Mouse (Mus musculus): Measurements from ENCODE around the gene Arel1. TPM values are rescaled to one million over a fixed set of nuclear protein-coding genes. Genes with fewer than 3 reads are reported as not detected.

The Arel1 gene
- polyA plus RNA-seq, 1 experiment from 2014 or later: 14.2 TPM

DNA sequence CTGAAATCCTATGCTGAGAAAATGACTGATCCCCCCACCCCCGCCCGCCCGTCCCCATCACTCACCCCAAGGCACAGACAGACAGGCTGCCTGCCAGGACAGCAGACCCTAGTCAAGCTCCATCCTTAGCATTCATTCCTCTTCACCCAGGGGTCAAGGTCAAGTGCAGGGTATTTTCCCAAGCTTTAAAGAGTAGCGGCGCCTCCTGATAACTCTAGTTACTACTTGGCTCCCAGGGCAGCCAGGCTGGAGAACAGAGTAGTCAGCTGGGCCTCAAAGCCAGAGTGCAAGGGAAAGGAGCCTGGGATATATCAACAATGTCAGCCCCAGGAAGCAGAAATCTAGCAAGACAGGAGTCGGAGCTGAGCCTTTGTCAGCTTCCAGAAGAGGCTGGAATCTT, 74.5 kb downstream of the Arel1 start:
- Histone ChIP-seq H3K27ac (ENCODE audit: low read length) (peak overlapping the region; percentile 37; the same call in 1 of the 2 replicates), H3K4me1 (replicated peaks; ENCODE audit: control insufficient read depth, insufficient read depth, low read length) (peaks cover 6% of the 10 kb centered on the region; the same call in 1 of the 2 replicates), H3K9ac (ENCODE audit: low read length) (no peak overlapping the region), H3K27me3 (ENCODE audit: control insufficient read depth, insufficient read depth, low read depth, low read length) (no peaks in the 10 kb centered on the region), H3K36me3 (ENCODE audit: control insufficient read depth, insufficient read depth, low read length) (no peaks in the 10 kb centered on the region), H3K4me3 (ENCODE audit: low read length) (no peak overlapping the region), H3K4me2 (ENCODE audit: low read depth, low read length) (no peak overlapping the region), H3K9me3 (ENCODE audit: control insufficient read depth, low read length) (no peaks in the 10 kb centered on the region)
- ATAC-seq (ENCODE audit: low read depth): peak; percentile 73
- WGBS: 43% methylated on average over 6 of the region's 6 CpGs

DNA sequence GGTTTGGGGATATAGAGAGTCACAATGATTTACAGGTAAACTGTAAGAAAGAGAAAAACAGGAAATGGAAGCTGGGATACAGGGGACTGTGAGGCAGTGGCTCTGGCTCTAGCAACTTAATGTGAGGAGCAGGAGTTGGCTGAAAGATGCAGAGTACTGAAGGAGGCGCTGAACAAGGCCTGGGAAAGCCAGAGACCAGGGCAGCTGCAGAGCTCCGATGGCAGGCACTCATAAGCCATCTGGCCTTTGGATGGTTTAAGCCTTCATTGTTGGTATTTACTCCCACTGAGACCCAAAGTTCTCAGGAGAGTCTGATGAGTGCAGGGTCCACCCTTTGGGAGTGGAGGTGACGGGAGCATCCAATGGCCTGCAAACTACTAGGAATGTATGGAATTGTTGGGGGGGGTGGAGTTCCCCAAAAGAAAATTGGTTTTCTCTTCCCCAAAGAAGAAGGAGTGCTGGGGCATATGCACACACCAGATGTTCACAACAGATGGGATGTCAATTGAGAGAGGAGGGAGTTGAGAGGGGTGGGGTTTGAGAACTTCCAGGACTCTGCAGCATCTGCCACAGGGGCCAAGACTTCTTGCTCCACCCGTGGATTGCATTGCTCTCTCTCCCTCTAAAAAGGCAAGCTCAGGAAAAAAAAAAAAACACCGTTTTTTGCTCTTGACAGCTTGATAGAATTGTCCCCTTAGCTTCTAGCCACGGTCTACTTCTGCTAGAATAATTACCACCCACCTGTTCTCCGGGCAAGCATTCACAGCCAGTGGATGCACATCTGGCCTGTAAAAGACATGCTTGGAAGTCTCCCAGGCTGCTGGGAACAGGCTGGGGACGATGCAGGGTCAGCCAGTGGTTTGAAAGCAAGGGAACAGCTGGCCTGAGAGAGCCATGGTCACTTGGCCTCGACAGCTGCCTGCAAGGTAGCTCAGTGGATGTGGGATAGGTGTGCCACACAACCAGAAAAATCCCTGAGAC, 76.8 kb downstream of the Arel1 start:
- Histone ChIP-seq H3K4me2 (ENCODE audit: low read depth, low read length) (no peak overlapping the region), H3K4me1 (replicated peaks; ENCODE audit: control insufficient read depth, insufficient read depth, low read length) (peaks cover 6% of the 10 kb centered on the region; the same call in 1 of the 2 replicates), H3K9me3 (ENCODE audit: control insufficient read depth, low read length) (no peaks in the 10 kb centered on the region), H3K36me3 (ENCODE audit: control insufficient read depth, insufficient read depth, low read length) (no peaks in the 10 kb centered on the region), H3K4me3 (ENCODE audit: low read length) (no peak overlapping the region), H3K27ac (ENCODE audit: low read length) (no peak overlapping the region), H3K27me3 (ENCODE audit: control insufficient read depth, insufficient read depth, low read depth, low read length) (no peaks in the 10 kb centered on the region), H3K9ac (ENCODE audit: low read length) (no peak overlapping the region)
- WGBS: 55% methylated on average over 9 of the region's 9 CpGs
- ATAC-seq (ENCODE audit: low read depth): no peak

DNA sequence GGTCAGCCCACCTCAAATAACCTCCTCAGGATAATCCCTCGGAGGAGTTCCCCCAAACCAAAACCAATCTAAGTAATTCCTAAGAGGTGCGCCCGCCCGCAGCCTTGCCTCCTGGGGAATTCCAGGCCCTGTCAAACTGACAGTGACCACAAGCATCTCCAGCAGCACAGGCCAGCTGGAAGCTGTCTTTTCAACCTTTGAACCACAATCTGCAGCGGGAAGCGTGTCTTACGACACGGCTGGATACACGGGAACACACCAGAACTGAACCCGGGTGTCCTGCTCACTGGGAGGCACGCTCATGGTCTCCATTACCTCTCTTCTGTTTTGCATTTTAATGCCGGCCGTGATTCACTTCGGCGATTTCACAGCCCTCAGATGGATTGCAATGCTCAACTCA, 80.4 kb downstream of the Arel1 start:
- Histone ChIP-seq H3K4me1 (replicated peaks; ENCODE audit: control insufficient read depth, insufficient read depth, low read length) (no peaks in the 10 kb centered on the region; the same call in 1 of the 2 replicates), H3K4me2 (ENCODE audit: low read depth, low read length) (no peak overlapping the region), H3K9ac (ENCODE audit: low read length) (no peak overlapping the region), H3K27me3 (ENCODE audit: control insufficient read depth, insufficient read depth, low read depth, low read length) (no peaks in the 10 kb centered on the region), H3K4me3 (ENCODE audit: low read length) (no peak overlapping the region), H3K9me3 (ENCODE audit: control insufficient read depth, low read length) (no peaks in the 10 kb centered on the region), H3K27ac (ENCODE audit: low read length) (no peak overlapping the region), H3K36me3 (ENCODE audit: control insufficient read depth, insufficient read depth, low read length) (no peaks in the 10 kb centered on the region)
- no peak for ATAC-seq (ENCODE audit: low read depth)
- 61% methylated on average over 15 of the region's 15 CpGs for WGBS

DNA sequence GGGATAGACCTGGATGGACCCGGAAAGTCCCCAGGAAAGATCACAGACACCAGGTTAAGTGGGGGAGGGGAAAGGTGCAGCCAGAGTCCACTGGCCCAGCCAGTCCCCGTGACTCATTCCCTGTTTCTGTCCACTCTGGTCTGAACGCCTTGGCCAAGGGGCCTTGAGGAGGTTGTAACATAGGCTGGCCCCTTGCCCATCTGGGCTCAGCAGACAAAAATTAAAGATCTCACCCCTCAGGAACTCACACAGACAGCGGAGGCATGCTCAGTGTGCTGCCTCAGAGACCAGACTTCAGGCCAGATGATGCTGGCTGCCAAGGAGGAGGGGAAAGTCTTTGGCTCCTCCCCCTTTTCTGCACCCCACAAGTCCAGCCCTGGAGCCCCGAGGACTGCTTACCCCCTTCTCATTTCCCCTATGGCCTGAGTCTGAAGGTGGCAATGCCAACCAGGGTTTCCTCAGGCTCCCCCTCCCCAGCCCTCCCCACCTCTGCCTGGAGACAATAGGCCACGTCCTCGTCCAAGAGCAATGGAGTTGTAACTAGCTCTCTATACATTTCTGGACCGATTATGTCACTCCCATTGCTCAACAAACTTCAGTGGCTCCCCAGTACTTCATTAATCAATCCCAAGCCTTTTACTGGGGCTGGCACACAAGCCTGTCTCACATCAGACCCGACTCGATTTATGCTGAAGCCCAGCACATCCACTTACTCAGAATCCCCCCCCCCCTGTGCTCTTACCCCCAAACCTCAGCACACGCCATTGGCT, 85.4 kb downstream of the Arel1 start:
- no peaks in the 10 kb centered on the region for H3K27me3 ChIP-seq (ENCODE audit: control insufficient read depth, insufficient read depth, low read depth, low read length)
- peak; percentile 93 for ATAC-seq (ENCODE audit: low read depth)
- peaks cover 7% of the 10 kb centered on the region for H3K4me1 ChIP-seq (replicated peaks; ENCODE audit: control insufficient read depth, insufficient read depth, low read length)
- H3K27ac ChIP-seq (ENCODE audit: low read length): peak overlapping the region; percentile 73
- H3K4me2 ChIP-seq (ENCODE audit: low read depth, low read length): no peak overlapping the region
- H3K36me3 ChIP-seq (ENCODE audit: control insufficient read depth, insufficient read depth, low read length): no peaks in the 10 kb centered on the region
- no peaks in the 10 kb centered on the region for H3K9me3 ChIP-seq (ENCODE audit: control insufficient read depth, low read length)
- H3K4me3 ChIP-seq (ENCODE audit: low read length): no peak overlapping the region
- no peak overlapping the region for H3K9ac ChIP-seq (ENCODE audit: low read length)
- WGBS: 40% methylated on average over 11 of the region's 11 CpGs

DNA sequence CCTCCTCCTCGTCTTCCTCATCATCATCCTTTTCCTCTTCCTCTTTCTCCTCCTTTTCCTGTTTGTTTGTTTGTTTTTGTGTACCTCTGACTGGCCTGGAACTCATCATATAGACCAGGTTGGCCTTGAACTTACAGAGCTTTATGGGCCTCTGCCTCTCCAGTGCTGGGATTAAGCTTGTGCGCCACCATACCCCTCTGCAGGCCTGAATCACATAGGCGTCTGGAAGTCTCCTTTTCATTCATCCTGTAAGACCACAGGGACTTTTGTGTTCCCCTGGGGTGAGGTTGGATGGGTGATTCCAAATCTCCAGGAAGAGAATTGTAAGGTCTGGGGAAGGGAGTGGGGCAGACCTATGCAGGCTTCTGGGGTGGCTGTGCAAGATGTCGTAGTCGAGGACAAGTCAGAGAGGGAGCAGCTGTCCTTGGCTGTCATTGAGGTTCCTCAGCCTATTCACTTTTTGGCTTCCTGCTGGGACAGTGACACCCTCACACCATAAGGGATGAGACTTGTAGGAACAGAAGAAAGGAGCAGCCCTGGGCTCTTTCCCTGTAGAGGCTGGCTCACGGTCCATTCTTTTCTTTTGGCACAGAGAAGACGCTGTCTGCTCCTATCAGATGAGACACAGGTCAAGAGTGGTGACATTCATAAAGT, 86.2 kb downstream of the Arel1 start:
- no peaks in the 10 kb centered on the region for H3K27me3 ChIP-seq (ENCODE audit: control insufficient read depth, insufficient read depth, low read depth, low read length)
- H3K36me3 ChIP-seq (ENCODE audit: control insufficient read depth, insufficient read depth, low read length): no peaks in the 10 kb centered on the region
- H3K4me2 ChIP-seq (ENCODE audit: low read depth, low read length): no peak overlapping the region
- no peaks in the 10 kb centered on the region for H3K9me3 ChIP-seq (ENCODE audit: control insufficient read depth, low read length)
- peak overlapping the region; percentile 73 for H3K27ac ChIP-seq (ENCODE audit: low read length)
- H3K4me3 ChIP-seq (ENCODE audit: low read length): no peak overlapping the region
- H3K9ac ChIP-seq (ENCODE audit: low read length): no peak overlapping the region
- peaks cover 13% of the 10 kb centered on the region for H3K4me1 ChIP-seq (replicated peaks; ENCODE audit: control insufficient read depth, insufficient read depth, low read length)
- ATAC-seq (ENCODE audit: low read depth): peak; percentile 55
- 67% methylated on average over 7 of the region's 7 CpGs for WGBS

DNA sequence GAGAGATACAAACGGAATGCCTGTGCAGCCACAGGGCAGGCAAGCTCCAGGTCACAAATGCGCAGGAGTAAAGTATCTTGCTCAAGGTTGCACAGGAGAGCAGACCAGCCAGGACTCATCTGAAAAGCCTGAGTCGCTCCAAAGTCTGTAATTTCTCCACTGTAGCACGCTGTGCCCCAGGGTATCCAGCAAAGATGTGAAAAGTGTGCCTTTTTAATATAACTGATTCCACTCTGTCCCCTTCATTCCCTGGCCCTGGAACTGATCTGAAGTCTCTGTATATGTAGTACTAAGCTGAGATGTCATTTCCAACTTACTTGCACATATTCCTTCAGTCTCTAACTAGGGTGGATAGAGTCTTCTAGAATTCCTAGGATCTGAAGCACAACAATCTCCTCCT, 87.9 kb downstream of the Arel1 start:
- Histone ChIP-seq H3K4me2 (ENCODE audit: low read depth, low read length) (no peak overlapping the region), H3K4me3 (ENCODE audit: low read length) (no peak overlapping the region), H3K27ac (ENCODE audit: low read length) (no peak overlapping the region), H3K27me3 (ENCODE audit: control insufficient read depth, insufficient read depth, low read depth, low read length) (no peaks in the 10 kb centered on the region; the same call in 1 of the 2 replicates), H3K9ac (ENCODE audit: low read length) (no peak overlapping the region), H3K9me3 (ENCODE audit: control insufficient read depth, low read length) (no peaks in the 10 kb centered on the region), H3K36me3 (ENCODE audit: control insufficient read depth, insufficient read depth, low read length) (no peaks in the 10 kb centered on the region), H3K4me1 (replicated peaks; ENCODE audit: control insufficient read depth, insufficient read depth, low read length) (peaks cover 13% of the 10 kb centered on the region)
- 77% methylated on average over 4 of the region's 4 CpGs for WGBS
- ATAC-seq (ENCODE audit: low read depth): no peak

DNA sequence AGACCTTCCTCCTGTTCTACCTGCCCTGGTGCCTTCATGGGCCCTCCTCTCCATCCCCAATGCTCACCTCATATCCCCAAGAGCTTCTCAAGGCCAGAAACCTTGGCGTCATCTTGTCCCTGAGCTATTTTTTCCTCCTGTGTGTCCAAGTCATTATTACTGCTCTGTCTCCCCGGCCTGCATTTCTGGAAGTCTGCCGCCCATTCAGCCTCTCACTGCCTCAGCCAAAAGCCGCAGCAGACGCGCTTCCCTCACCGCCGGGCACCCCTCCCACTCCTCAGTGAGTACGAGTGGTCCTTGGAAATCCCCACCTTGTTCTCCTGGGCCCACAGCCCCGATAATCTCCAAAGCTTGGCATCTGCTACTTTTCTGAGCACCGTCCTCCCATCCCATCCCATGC, 90.6 kb downstream of the Arel1 start:
- Histone ChIP-seq H3K27ac (ENCODE audit: low read length) (no peak overlapping the region), H3K4me3 (ENCODE audit: low read length) (no peak overlapping the region), H3K4me1 (replicated peaks; ENCODE audit: control insufficient read depth, insufficient read depth, low read length) (peaks cover 14% of the 10 kb centered on the region), H3K36me3 (ENCODE audit: control insufficient read depth, insufficient read depth, low read length) (no peaks in the 10 kb centered on the region), H3K27me3 (ENCODE audit: control insufficient read depth, insufficient read depth, low read depth, low read length) (peaks cover 22% of the 10 kb centered on the region), H3K4me2 (ENCODE audit: low read depth, low read length) (no peak overlapping the region), H3K9me3 (ENCODE audit: control insufficient read depth, low read length) (no peaks in the 10 kb centered on the region), H3K9ac (ENCODE audit: low read length) (no peak overlapping the region)
- ATAC-seq (ENCODE audit: low read depth): no peak
- 38% methylated on average over 11 of the region's 11 CpGs for WGBS

DNA sequence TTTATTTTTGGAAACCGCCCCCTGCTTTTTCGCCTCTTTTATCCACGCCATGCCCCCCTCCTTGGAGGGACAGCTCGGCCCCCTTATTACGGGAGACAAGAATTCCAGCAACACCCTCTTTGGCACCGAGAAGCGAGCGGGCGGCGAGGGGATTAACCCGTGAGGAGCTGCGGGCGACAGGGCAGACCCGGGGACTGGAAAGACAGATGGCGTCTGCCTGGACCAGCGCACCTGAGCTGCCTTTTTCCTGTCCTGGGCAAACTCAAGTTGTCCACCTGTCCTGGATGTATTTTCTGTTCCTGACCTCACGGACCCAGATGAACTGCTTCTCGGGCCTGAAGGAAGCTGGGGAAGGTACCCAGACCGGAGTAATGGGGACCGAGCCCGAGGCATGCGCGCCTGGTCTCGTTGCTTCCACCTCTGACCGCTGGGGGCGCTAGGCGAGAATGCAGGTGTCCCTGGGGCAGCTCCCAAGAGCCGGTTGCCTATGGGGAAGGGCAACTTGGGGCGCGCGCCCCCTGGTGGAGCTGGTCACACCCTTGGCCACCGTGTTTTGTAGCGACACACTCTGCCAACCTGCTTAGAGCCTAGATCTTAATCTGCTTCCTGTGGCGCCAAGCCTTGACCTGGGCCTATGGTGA, 94.1 kb downstream of the Arel1 start, which contains the start of gene Ltbp2:
Gene Ltbp2, minus strand, starts transcription at position 52 of the 641 bp plus-strand sequence.
- 3% methylated on average over 34 of the region's 34 CpGs for WGBS
- Histone ChIP-seq H3K27ac (ENCODE audit: low read length) (peak within 1 kb of the TSS; percentile 12; the same call in 1 of the 2 replicates), H3K9ac (ENCODE audit: low read length) (peak within 1 kb of the TSS; percentile 71)

More for the DNA sequence above, 94.1 kb downstream of the Arel1 start, which contains the start of gene Ltbp2:
- Histone ChIP-seq H3K9me3 (ENCODE audit: control insufficient read depth, low read length) (no peaks in the 10 kb centered on the region), H3K4me2 (ENCODE audit: low read depth, low read length) (peak within 1 kb of the TSS; percentile 56), H3K4me1 (replicated peaks; ENCODE audit: control insufficient read depth, insufficient read depth, low read length) (peaks cover 10% of the 10 kb centered on the region), H3K27me3 (ENCODE audit: control insufficient read depth, insufficient read depth, low read depth, low read length) (peaks cover 36% of the 10 kb centered on the region), H3K4me3 (ENCODE audit: low read length) (peak within 1 kb of the TSS; percentile 54), H3K36me3 (ENCODE audit: control insufficient read depth, insufficient read depth, low read length) (no peaks in the 10 kb centered on the region)
- peak; percentile 58 for ATAC-seq (ENCODE audit: low read depth)
